Mouse (Mus musculus): ENCODE data around the gene Rasgef1c. TPM values are rescaled to one million over a fixed set of nuclear protein-coding genes. Genes with fewer than 3 reads are reported as not detected.

Rasgef1c gene
- polyA plus RNA-seq, 1 experiment from 2014 or later, result 0.29 TPM

DNA sequence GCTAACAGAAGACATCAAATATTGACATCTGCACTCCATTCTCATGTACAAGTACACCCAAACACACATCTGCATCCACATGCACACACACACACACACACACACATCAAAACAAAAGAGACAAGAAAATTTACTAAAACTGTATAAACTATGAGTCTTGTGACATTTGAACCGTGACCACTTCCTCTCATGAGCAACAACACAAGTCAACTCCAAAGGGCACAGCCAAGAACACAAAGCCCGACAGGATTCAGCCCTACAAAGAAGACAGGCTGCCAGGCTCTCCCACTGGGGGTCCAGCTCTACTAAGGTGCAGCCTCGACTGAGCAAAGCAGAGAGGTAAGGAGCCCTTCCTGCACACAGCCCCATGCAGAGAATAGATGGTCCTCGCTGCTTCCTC, 81.2 kb downstream of the Rasgef1c start:
- no peaks in the 10 kb centered on the region for H3K9me3 ChIP-seq (replicated peaks; ENCODE audit: control insufficient read depth, low read length)
- ATAC-seq (replicated peaks; ENCODE audit: insufficient number of reproducible peaks, low FRiP score, low TSS enrichment, low read depth) (no peak), DNase-seq (ENCODE audit: low spot score) (no peak)
- no peaks in the 10 kb centered on the region for H3K4me1 ChIP-seq (ENCODE audit: control insufficient read depth, insufficient read depth, low read length)
- H3K9ac ChIP-seq (replicated peaks; ENCODE audit: low read length), result no peak overlapping the region
- H3K4me3 ChIP-seq (ENCODE audit: low read depth, low read length), result no peak overlapping the region
- no peaks in the 10 kb centered on the region for H3K27me3 ChIP-seq (ENCODE audit: control insufficient read depth, insufficient read depth, low read length)
- no peak overlapping the region for H3K27ac ChIP-seq (replicated peaks; ENCODE audit: low read depth, low read length)
- H3K4me2 ChIP-seq (ENCODE audit: low read depth, low read length), result no peak overlapping the region
- 59% methylated on average over 4 of the region's 4 CpGs for WGBS
- H3K36me3 ChIP-seq (replicated peaks; ENCODE audit: control insufficient read depth, insufficient read depth, low read depth, low read length), result no peaks in the 10 kb centered on the region

DNA sequence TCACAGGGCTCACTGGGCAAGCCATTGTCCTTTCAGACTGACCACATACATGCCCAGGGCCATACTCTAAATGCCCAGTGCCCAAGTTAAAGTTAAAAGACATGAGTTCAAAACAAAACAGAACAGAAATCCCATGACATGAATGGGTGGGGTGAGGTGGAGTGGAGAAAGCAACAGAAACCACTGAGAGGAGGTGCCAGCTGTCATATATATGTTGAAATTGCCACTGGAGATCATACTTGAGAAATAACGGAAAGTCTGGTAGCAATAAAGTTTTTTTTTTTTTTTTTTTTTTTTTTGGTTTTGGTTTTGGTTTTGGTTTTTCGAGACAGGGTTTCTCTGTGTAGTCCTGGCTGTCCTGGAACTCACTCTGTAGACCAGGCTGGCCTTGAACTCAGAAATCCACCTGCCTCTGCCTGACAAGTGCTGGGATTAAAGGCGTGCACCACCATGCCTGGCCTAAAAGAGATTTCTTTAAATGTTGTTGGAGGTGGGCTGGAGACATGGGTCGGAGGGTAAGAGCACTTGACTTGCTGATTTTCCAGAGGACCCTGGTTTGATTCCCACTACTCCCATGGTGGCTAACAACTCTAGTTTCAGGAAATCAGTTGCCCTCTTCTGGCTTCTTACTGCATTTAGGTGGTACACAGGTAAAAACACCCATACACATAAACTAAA, 82.4 kb downstream of the Rasgef1c start:
- 79% methylated on average over 3 of the region's 4 CpGs for WGBS
- H3K27me3 ChIP-seq (ENCODE audit: control insufficient read depth, insufficient read depth, low read length), result no peaks in the 10 kb centered on the region
- H3K4me3 ChIP-seq (ENCODE audit: low read depth, low read length), result no peak overlapping the region
- DNase-seq (ENCODE audit: low spot score) (no peak), ATAC-seq (replicated peaks; ENCODE audit: insufficient number of reproducible peaks, low FRiP score, low TSS enrichment, low read depth) (no peak)
- H3K9me3 ChIP-seq (replicated peaks; ENCODE audit: control insufficient read depth, low read length), result no peaks in the 10 kb centered on the region
- H3K9ac ChIP-seq (replicated peaks; ENCODE audit: low read length), result no peak overlapping the region
- H3K4me2 ChIP-seq (ENCODE audit: low read depth, low read length), result no peak overlapping the region
- no peaks in the 10 kb centered on the region for H3K4me1 ChIP-seq (ENCODE audit: control insufficient read depth, insufficient read depth, low read length)
- H3K36me3 ChIP-seq (replicated peaks; ENCODE audit: control insufficient read depth, insufficient read depth, low read depth, low read length), result no peaks in the 10 kb centered on the region
- no peak overlapping the region for H3K27ac ChIP-seq (replicated peaks; ENCODE audit: low read depth, low read length)

DNA sequence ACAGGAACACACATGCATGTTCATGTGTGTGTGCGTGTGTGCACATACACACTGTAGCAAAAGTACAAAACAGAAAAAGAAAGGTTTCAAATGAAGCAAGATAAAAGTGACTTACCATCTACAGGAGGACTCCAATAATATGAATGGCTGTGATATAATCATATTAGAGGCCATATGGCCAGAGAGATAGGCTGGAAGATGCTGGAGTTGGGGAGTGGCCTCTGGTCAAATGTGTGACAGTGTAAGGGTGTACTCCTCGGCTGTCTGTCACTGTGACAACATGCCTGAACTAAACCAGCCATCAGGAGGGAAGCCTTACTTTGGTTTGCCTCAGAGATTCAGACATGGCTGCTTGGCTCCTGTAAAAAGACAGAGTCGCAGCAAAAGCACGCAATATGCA, 83.4 kb downstream of the Rasgef1c start:
- WGBS, result 87% methylated on average over 4 of the region's 4 CpGs
- Histone ChIP-seq H3K9ac (replicated peaks; ENCODE audit: low read length) (no peak overlapping the region), H3K4me3 (ENCODE audit: low read depth, low read length) (no peak overlapping the region), H3K4me2 (ENCODE audit: low read depth, low read length) (no peak overlapping the region), H3K27me3 (ENCODE audit: control insufficient read depth, insufficient read depth, low read length) (no peaks in the 10 kb centered on the region), H3K27ac (replicated peaks; ENCODE audit: low read depth, low read length) (no peak overlapping the region), H3K9me3 (replicated peaks; ENCODE audit: control insufficient read depth, low read length) (no peaks in the 10 kb centered on the region), H3K4me1 (ENCODE audit: control insufficient read depth, insufficient read depth, low read length) (no peaks in the 10 kb centered on the region), H3K36me3 (replicated peaks; ENCODE audit: control insufficient read depth, insufficient read depth, low read depth, low read length) (no peaks in the 10 kb centered on the region)
- no peak for DNase-seq (ENCODE audit: low spot score)
- no peak for ATAC-seq (replicated peaks; ENCODE audit: insufficient number of reproducible peaks, low FRiP score, low TSS enrichment, low read depth)

DNA sequence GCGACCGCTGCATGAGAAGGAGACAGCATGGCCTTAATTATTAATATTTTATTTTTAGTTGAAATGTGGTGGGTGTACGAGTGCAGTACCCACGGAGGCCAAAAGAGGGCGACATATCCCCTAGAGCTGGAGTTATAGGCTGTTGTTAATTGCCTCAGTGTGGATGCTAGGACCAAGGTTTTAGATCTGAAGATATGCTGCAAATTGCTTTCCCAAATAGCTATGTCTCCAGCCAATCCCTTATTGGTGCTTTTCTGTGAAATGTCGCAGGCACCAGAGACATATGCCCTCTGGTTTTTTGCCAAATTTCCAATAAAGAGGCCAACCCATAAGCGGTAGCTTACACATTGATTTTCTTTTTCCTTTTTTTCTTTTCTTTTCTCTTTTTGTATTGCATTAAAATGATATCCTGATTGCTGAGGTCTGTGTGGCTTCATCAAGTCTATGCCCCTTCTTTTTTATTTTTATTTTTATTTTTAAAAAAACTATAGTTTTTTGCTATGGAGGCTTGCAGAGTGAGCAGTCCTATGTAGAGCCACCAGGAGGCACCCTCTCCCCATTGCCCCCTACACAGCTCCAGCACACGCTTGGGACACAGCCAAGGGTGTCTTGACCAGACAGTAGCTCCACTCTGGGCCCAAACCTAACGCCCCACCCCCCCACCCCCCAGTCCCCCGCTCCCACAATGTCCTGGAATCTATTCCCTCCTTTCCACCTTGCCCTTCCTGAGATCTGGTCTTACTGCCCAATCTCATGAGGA, 84.8 kb downstream of the Rasgef1c start:
- no peaks in the 10 kb centered on the region for H3K36me3 ChIP-seq (replicated peaks; ENCODE audit: control insufficient read depth, insufficient read depth, low read depth, low read length)
- DNase-seq (ENCODE audit: low spot score) (peak; percentile 70), ATAC-seq (replicated peaks; ENCODE audit: insufficient number of reproducible peaks, low FRiP score, low TSS enrichment, low read depth) (no peak)
- no peak overlapping the region for H3K9ac ChIP-seq (replicated peaks; ENCODE audit: low read length)
- H3K4me1 ChIP-seq (ENCODE audit: control insufficient read depth, insufficient read depth, low read length), result no peaks in the 10 kb centered on the region
- H3K4me2 ChIP-seq (ENCODE audit: low read depth, low read length), result no peak overlapping the region
- H3K9me3 ChIP-seq (replicated peaks; ENCODE audit: control insufficient read depth, low read length), result no peaks in the 10 kb centered on the region
- 22% methylated on average over 10 of the region's 10 CpGs for WGBS
- no peak overlapping the region for H3K27ac ChIP-seq (replicated peaks; ENCODE audit: low read depth, low read length)
- H3K27me3 ChIP-seq (ENCODE audit: control insufficient read depth, insufficient read depth, low read length), result no peaks in the 10 kb centered on the region
- H3K4me3 ChIP-seq (ENCODE audit: low read depth, low read length), result no peak overlapping the region

DNA sequence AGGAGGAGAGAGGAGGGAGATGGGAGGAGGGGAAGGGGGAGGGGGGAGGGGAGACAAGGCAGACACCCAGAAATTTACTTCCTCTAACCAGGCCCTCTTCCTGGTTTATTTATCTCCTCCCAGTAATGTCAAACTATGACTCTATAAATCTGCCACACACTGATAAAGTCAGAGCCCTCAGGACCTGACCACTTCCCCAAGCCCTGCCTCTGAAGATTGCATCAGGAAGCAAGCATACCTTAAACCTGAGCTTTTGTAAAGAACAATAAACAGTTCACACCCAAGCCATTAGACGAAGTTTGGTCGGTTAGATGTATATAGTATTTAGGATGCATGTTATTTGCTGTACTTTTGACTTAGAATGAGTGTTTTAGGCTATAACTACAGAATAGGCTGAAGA, 92.9 kb downstream of the Rasgef1c start:
- no peak overlapping the region for H3K9ac ChIP-seq (replicated peaks; ENCODE audit: low read length)
- no peaks in the 10 kb centered on the region for H3K36me3 ChIP-seq (replicated peaks; ENCODE audit: control insufficient read depth, insufficient read depth, low read depth, low read length)
- DNase-seq (ENCODE audit: low spot score), result no peak
- H3K27me3 ChIP-seq (ENCODE audit: control insufficient read depth, insufficient read depth, low read length), result no peaks in the 10 kb centered on the region
- no peak overlapping the region for H3K4me2 ChIP-seq (ENCODE audit: low read depth, low read length)
- no peak overlapping the region for H3K4me3 ChIP-seq (ENCODE audit: low read depth, low read length)
- 91% methylated on average over 2 of the region's 2 CpGs for WGBS
- no peak for ATAC-seq (replicated peaks; ENCODE audit: insufficient number of reproducible peaks, low FRiP score, low TSS enrichment, low read depth)
- H3K27ac ChIP-seq (replicated peaks; ENCODE audit: low read depth, low read length), result no peak overlapping the region
- no peaks in the 10 kb centered on the region for H3K4me1 ChIP-seq (ENCODE audit: control insufficient read depth, insufficient read depth, low read length)
- no peaks in the 10 kb centered on the region for H3K9me3 ChIP-seq (replicated peaks; ENCODE audit: control insufficient read depth, low read length)

DNA sequence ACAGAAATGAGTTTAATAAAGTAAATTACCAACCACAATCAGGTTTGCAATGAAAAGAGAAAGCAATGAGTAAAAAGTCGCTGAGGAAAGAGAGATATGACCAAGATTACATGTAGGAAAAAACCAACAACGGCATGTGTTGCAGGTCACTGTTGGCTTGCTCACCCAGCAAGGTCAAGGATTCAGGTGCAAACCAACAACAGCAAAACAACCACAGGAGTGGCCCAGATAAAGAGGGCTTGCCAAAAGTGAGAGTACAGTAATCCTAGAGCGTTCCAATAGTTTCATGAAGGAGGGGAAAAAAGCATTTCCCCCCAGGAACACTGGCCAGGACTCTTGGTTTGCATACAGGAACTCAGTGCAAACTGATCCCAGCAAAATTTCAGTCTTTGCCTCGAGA, 94.8 kb downstream of the Rasgef1c start:
- no peak overlapping the region for H3K27ac ChIP-seq (replicated peaks; ENCODE audit: low read depth, low read length)
- WGBS, result 73% methylated on average over 4 of the region's 4 CpGs
- no peak overlapping the region for H3K9ac ChIP-seq (replicated peaks; ENCODE audit: low read length)
- no peak overlapping the region for H3K4me2 ChIP-seq (ENCODE audit: low read depth, low read length)
- ATAC-seq (replicated peaks; ENCODE audit: insufficient number of reproducible peaks, low FRiP score, low TSS enrichment, low read depth) (no peak), DNase-seq (ENCODE audit: low spot score) (no peak)
- H3K36me3 ChIP-seq (replicated peaks; ENCODE audit: control insufficient read depth, insufficient read depth, low read depth, low read length), result no peaks in the 10 kb centered on the region
- no peaks in the 10 kb centered on the region for H3K9me3 ChIP-seq (replicated peaks; ENCODE audit: control insufficient read depth, low read length)
- H3K27me3 ChIP-seq (ENCODE audit: control insufficient read depth, insufficient read depth, low read length), result no peaks in the 10 kb centered on the region
- H3K4me3 ChIP-seq (ENCODE audit: low read depth, low read length), result no peak overlapping the region
- no peaks in the 10 kb centered on the region for H3K4me1 ChIP-seq (ENCODE audit: control insufficient read depth, insufficient read depth, low read length)

DNA sequence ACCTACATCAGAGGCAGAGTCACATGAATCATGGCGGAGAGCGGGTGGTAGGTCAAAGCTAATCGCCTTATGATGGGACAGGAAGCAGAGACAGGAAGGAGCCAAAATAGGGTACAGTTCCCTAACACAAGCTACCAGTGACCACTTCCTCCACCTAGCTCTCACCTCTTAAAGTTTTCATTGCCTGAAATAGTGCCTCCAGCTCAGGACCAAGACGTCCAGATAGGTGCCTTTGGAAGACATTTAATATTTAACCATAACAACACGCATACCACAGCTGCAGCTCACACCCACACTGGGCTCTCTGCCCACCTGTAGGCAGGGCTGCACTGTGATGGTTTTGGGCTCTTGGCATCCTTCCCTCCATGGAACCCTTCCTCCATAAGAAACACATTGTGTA, 95.7 kb downstream of the Rasgef1c start:
- no peak for DNase-seq (ENCODE audit: low spot score)
- ATAC-seq (replicated peaks; ENCODE audit: insufficient number of reproducible peaks, low FRiP score, low TSS enrichment, low read depth), result no peak

DNA sequence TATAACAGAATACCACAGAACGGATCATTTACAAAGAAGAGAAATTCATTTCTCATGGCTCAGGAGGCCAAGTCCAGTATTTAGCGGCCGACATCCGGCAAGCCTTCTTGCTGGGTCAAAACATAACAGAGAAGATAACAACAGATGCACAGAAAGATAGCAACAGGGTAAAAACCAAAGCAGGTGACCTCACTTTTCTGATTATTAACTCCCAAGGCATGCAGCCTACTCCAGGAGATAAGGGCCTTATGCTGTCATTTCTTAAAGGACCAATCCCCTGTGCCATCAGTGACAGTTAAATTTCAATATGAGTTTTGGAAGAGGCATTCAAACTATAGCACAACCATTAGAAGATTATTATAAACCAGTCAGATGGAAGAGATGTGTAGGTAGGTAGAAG, 101.2 kb downstream of the Rasgef1c start:
- Histone ChIP-seq H3K36me3 (replicated peaks; ENCODE audit: control insufficient read depth, insufficient read depth, low read depth, low read length) (no peaks in the 10 kb centered on the region), H3K9ac (replicated peaks; ENCODE audit: low read length) (no peak overlapping the region), H3K4me3 (ENCODE audit: low read depth, low read length) (no peak overlapping the region), H3K4me1 (ENCODE audit: control insufficient read depth, insufficient read depth, low read length) (no peaks in the 10 kb centered on the region), H3K27ac (replicated peaks; ENCODE audit: low read depth, low read length) (no peak overlapping the region), H3K4me2 (ENCODE audit: low read depth, low read length) (no peak overlapping the region), H3K9me3 (replicated peaks; ENCODE audit: control insufficient read depth, low read length) (no peaks in the 10 kb centered on the region), H3K27me3 (ENCODE audit: control insufficient read depth, insufficient read depth, low read length) (no peaks in the 10 kb centered on the region)
- no peak for ATAC-seq (replicated peaks; ENCODE audit: insufficient number of reproducible peaks, low FRiP score, low TSS enrichment, low read depth)
- DNase-seq (ENCODE audit: low spot score), result no peak
- 90% methylated on average over 4 of the region's 4 CpGs for WGBS

More for the DNA sequence above, 95.7 kb downstream of the Rasgef1c start:
- Histone ChIP-seq H3K36me3 (replicated peaks; ENCODE audit: control insufficient read depth, insufficient read depth, low read depth, low read length) (no peaks in the 10 kb centered on the region), H3K9me3 (replicated peaks; ENCODE audit: control insufficient read depth, low read length) (no peaks in the 10 kb centered on the region), H3K27me3 (ENCODE audit: control insufficient read depth, insufficient read depth, low read length) (no peaks in the 10 kb centered on the region), H3K27ac (replicated peaks; ENCODE audit: low read depth, low read length) (no peak overlapping the region), H3K9ac (replicated peaks; ENCODE audit: low read length) (no peak overlapping the region), H3K4me1 (ENCODE audit: control insufficient read depth, insufficient read depth, low read length) (no peaks in the 10 kb centered on the region), H3K4me3 (ENCODE audit: low read depth, low read length) (no peak overlapping the region), H3K4me2 (ENCODE audit: low read depth, low read length) (no peak overlapping the region)
- WGBS, result 87% methylated on average over 5 of the region's 5 CpGs
